Mouse (Mus musculus): ENCODE results near the gene Aaed1.

GRCm38 (mm10) chr13:64362139-64362538, 49.6 kb upstream of the Aaed1 start:
- TF ChIP-seq CTCF (conservative IDR thresholded peaks at IDR 0.05; ENCODE audit: low read length), result no peak
- TF ChIP-seq NANOG (IDR thresholded peaks at IDR 0.05; ENCODE audit: borderline replicate concordance, low read length), result no peak
- TF ChIP-seq POU5F1 (IDR thresholded peaks at IDR 0.05; ENCODE audit: borderline replicate concordance, low read length), result no peak
